Mouse (Mus musculus): ENCODE results near the gene Igsf8. TPM values are rescaled to one million over a fixed set of nuclear protein-coding genes. Genes with fewer than 3 reads are reported as not detected.

Igsf8 gene
- polyA plus RNA-seq, 1 experiment, result not detected

- Histone ChIP-seq H3K4me1 (ENCODE audit: control insufficient read depth, insufficient read depth, low read length) (peaks cover 56% of the 10 kb centered on the region), H3K27ac (ENCODE audit: insufficient read depth, low read depth, low read length) (peak overlapping the region; percentile 81), H3K4me3 (ENCODE audit: insufficient read depth, low read depth, low read length) (peak overlapping the region; percentile 46)
- no peak for TF ChIP-seq POLR2A (IDR thresholded peaks at IDR 0.05; ENCODE audit: insufficient read depth, low read depth, low read length)
- 59% methylated on average over 6 of the region's 6 CpGs for WGBS
Observed at GRCm38 (mm10) chr1:172296816-172297510, 35.5 kb downstream of the Igsf8 start.

GRCm38 (mm10) chr1:172297611-172298537, 36.4 kb downstream of the Igsf8 start, which contains the start of gene Atp1a2:
TSS of gene Atp1a2 (minus strand) at chr1:172298064.
- TF ChIP-seq CTCF (IDR thresholded peaks at IDR 0.05; ENCODE audit: insufficient read depth, low read depth, low read length) (no peak), POLR2A (IDR thresholded peaks at IDR 0.05; ENCODE audit: insufficient read depth, low read depth, low read length) (peak; percentile 54; the same call in 1 of the 2 replicates)
- H3K4me1 ChIP-seq (ENCODE audit: control insufficient read depth, insufficient read depth, low read length), result peaks cover 57% of the 10 kb centered on the region
- H3K4me3 ChIP-seq (ENCODE audit: insufficient read depth, low read depth, low read length), result peak within 1 kb of the TSS; percentile 46
- 18% methylated on average over 16 of the region's 16 CpGs for WGBS
- peak within 1 kb of the TSS; percentile 81 for H3K27ac ChIP-seq (ENCODE audit: insufficient read depth, low read depth, low read length)

- peak overlapping the region; percentile 78; the same call in 1 of the 2 replicates for H3K27ac ChIP-seq (ENCODE audit: insufficient read depth, low read depth, low read length)
- peaks cover 44% of the 10 kb centered on the region for H3K4me1 ChIP-seq (ENCODE audit: control insufficient read depth, insufficient read depth, low read length)
- TF ChIP-seq CTCF (IDR thresholded peaks at IDR 0.05; ENCODE audit: insufficient read depth, low read depth, low read length), result no peak
- TF ChIP-seq POLR2A (IDR thresholded peaks at IDR 0.05; ENCODE audit: insufficient read depth, low read depth, low read length), result no peak
- WGBS, result 51% methylated on average over 7 of the region's 7 CpGs
- H3K4me3 ChIP-seq (ENCODE audit: insufficient read depth, low read depth, low read length), result no peak overlapping the region
Observed at GRCm38 (mm10) chr1:172299528-172299927, 38.1 kb downstream of the Igsf8 start.

- Histone ChIP-seq H3K4me1 (ENCODE audit: control insufficient read depth, insufficient read depth, low read length) (peaks cover 47% of the 10 kb centered on the region), H3K4me3 (ENCODE audit: insufficient read depth, low read depth, low read length) (no peak overlapping the region), H3K27ac (ENCODE audit: insufficient read depth, low read depth, low read length) (peak overlapping the region; percentile 78)
- WGBS, result 71% methylated on average over 5 of the region's 5 CpGs
- no peak for TF ChIP-seq POLR2A (IDR thresholded peaks at IDR 0.05; ENCODE audit: insufficient read depth, low read depth, low read length)
- no peak for TF ChIP-seq CTCF (IDR thresholded peaks at IDR 0.05; ENCODE audit: insufficient read depth, low read depth, low read length)
Observed at GRCm38 (mm10) chr1:172300247-172300646, 38.8 kb downstream of the Igsf8 start.

- 45% methylated on average over 12 of the region's 12 CpGs for WGBS
- TF ChIP-seq POLR2A (IDR thresholded peaks at IDR 0.05; ENCODE audit: insufficient read depth, low read depth, low read length), result no peak
- TF ChIP-seq CTCF (IDR thresholded peaks at IDR 0.05; ENCODE audit: insufficient read depth, low read depth, low read length), result no peak
- Histone ChIP-seq H3K4me3 (ENCODE audit: insufficient read depth, low read depth, low read length) (no peak overlapping the region), H3K27ac (ENCODE audit: insufficient read depth, low read depth, low read length) (peak overlapping the region; percentile 78), H3K4me1 (ENCODE audit: control insufficient read depth, insufficient read depth, low read length) (peaks cover 41% of the 10 kb centered on the region)
Observed at GRCm38 (mm10) chr1:172301180-172301579, 39.7 kb downstream of the Igsf8 start.

- peaks cover 39% of the 10 kb centered on the region for H3K4me1 ChIP-seq (ENCODE audit: control insufficient read depth, insufficient read depth, low read length)
- WGBS, result 75% methylated on average over 3 of the region's 3 CpGs
- no peak overlapping the region for H3K27ac ChIP-seq (ENCODE audit: insufficient read depth, low read depth, low read length)
- TF ChIP-seq CTCF (IDR thresholded peaks at IDR 0.05; ENCODE audit: insufficient read depth, low read depth, low read length) (no peak), POLR2A (IDR thresholded peaks at IDR 0.05; ENCODE audit: insufficient read depth, low read depth, low read length) (no peak)
- H3K4me3 ChIP-seq (ENCODE audit: insufficient read depth, low read depth, low read length), result no peak overlapping the region
Observed at GRCm38 (mm10) chr1:172302311-172302710, 40.9 kb downstream of the Igsf8 start.

GRCm38 (mm10) chr1:172302851-172303250, 41.4 kb downstream of the Igsf8 start:
- Histone ChIP-seq H3K4me1 (ENCODE audit: control insufficient read depth, insufficient read depth, low read length) (peaks cover 35% of the 10 kb centered on the region), H3K4me3 (ENCODE audit: insufficient read depth, low read depth, low read length) (no peak overlapping the region), H3K27ac (ENCODE audit: insufficient read depth, low read depth, low read length) (no peak overlapping the region)
- TF ChIP-seq POLR2A (IDR thresholded peaks at IDR 0.05; ENCODE audit: insufficient read depth, low read depth, low read length) (no peak), CTCF (IDR thresholded peaks at IDR 0.05; ENCODE audit: insufficient read depth, low read depth, low read length) (no peak)
- WGBS, result 51% methylated on average over 6 of the region's 6 CpGs

GRCm38 (mm10) chr1:172304443-172304842, 43.0 kb downstream of the Igsf8 start:
- no peak for TF ChIP-seq POLR2A (IDR thresholded peaks at IDR 0.05; ENCODE audit: insufficient read depth, low read depth, low read length)
- TF ChIP-seq CTCF (IDR thresholded peaks at IDR 0.05; ENCODE audit: insufficient read depth, low read depth, low read length), result no peak
- Histone ChIP-seq H3K4me1 (ENCODE audit: control insufficient read depth, insufficient read depth, low read length) (peaks cover 31% of the 10 kb centered on the region), H3K27ac (ENCODE audit: insufficient read depth, low read depth, low read length) (no peak overlapping the region), H3K4me3 (ENCODE audit: insufficient read depth, low read depth, low read length) (no peak overlapping the region)
- WGBS, result 76% methylated on average over 6 of the region's 6 CpGs

- Histone ChIP-seq H3K4me3 (ENCODE audit: insufficient read depth, low read depth, low read length) (no peak overlapping the region), H3K27ac (ENCODE audit: insufficient read depth, low read depth, low read length) (no peak overlapping the region), H3K4me1 (ENCODE audit: control insufficient read depth, insufficient read depth, low read length) (peaks cover 29% of the 10 kb centered on the region)
- 99% methylated on average over 2 of the region's 2 CpGs for WGBS
- TF ChIP-seq CTCF (IDR thresholded peaks at IDR 0.05; ENCODE audit: insufficient read depth, low read depth, low read length) (no peak), POLR2A (IDR thresholded peaks at IDR 0.05; ENCODE audit: insufficient read depth, low read depth, low read length) (no peak)
Observed at GRCm38 (mm10) chr1:172305153-172305552, 43.7 kb downstream of the Igsf8 start.
